Mouse (Mus musculus) kidney, postnatal 4 days (tissue): ENCODE measurements at regions not wholly inside any gene's neighbourhood (a gene's known extent, or its start where the extent isn't known, plus 50 kb on each side); places are given as distances from the start of the nearest gene placed in this dataset.

Source experiments
- DNase-seq, 2 experiments: peaks; one replicate each; pipeline ENCODE4 v3.0.0; 2021; ENCODE audit warnings: mixed read lengths in 2 of 2

DNA sequence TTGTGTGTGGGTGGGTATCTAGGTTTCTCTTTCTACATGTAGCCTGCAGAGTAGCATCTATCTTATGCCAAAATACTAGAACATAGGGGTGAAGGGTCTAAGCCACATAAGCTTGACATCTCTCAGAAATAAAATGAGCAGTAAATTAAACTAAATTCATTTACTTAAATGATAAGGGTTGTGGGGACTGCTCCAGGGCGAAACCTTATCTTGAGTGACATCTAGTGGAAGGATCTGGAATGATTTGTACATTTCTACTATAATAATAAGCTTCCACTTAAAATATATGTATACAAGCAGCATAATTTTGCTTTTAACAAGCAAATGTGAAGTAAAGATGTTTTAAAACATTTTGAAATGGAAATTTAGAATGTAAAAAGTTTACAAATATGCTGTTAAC, 271.4 kb downstream of the Vgll3 start:
- no peak for DNase-seq

DNA sequence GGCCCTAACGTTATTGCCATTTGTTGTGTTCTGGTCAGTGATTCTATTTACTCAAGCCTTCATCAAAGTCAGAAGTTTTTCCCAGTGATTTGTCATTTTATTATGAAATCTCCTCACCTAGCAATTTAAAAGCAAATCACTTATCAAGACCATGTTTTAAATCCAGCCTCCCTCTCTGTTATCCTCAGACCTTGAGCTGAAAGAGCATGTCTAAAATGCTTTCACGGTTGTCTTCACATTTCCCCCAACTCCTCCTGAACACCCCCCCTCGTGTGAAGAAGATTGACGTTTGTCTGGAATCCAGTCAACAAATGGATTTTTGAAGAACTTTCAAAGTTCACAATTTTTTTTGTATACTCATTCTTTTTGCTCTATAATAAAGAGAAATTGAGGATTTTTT, 277.7 kb downstream of the Vgll3 start:
- DNase-seq = no peak

DNA sequence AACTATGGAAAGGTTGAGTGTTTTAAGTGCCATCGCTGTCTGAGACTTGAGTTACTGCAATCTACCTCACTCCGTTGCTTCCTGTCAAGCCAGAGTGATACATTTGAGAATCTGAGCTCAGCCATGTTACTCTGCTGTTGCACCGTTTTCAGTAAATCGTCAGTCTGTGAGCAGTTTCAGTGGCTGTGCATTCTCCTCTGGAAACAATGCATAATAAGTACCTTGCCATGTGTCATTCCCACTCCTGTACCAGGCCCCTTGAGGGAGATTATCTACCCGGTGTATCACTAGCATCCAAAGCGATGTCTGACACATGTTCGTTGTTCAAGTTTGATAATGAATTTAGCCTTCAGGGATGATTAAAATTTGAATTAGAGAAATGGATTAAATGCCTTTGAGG, 280.6 kb downstream of the Vgll3 start:
- DNase-seq = no peak

DNA sequence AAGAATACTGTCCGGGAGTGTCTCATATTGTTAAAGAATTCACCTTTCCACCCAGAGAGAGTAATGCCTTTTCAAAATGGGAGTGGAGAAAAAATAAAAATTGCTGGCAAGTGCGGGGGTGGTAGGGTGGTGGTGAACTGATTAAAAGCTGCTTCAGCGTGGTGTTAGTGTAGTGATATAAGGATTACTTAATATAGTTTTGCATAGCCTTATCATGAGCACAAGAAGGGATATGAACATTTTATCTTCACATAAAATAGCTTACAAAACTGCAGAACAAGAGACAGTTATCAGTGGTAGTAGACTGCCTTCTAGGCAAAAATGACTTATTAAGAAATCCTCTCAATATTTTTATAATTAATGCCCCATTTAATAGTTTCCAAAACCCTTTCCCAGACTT, 302.9 kb downstream of the Vgll3 start:
- no peak for DNase-seq

DNA sequence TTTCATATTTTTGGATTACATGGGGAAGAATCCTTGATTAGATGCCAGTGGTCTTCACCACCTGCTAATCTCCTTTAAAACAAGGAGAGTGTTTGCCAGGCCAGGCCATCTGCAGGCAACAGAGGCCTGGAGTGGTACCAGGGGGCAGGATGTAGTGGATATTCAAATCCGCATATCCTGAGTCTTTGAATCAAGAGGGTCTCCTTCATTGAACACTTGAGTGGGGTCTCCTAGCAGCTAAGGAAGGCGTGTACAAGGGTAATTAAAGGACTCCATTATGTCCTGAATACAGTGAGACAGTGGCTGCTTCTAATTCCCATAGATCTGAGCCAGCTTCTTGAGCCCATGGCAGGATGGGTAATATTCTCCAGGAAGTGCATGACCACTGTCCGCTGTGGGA, 322.7 kb downstream of the Vgll3 start:
- DNase-seq = no peak

DNA sequence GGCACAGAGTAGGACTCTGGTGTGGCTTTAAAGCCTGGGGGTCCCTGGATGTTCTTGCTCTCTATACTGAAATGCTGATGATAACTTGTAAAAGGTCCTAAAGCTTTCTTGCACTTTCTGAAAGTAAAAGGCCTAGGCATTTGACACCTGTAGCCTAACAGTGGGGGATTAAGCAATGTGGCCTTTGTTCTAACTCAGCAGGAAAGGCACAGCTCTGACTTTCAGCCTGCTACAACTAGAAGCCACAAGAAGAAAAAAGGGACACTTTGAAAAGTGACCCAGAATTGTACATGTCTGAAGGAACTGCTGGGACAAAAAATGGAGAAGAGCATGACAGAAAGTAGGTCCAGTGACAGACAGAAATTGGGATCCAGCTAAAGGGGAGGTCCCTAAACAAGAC, 329.7 kb downstream of the Vgll3 start:
- DNase-seq = no peak

DNA sequence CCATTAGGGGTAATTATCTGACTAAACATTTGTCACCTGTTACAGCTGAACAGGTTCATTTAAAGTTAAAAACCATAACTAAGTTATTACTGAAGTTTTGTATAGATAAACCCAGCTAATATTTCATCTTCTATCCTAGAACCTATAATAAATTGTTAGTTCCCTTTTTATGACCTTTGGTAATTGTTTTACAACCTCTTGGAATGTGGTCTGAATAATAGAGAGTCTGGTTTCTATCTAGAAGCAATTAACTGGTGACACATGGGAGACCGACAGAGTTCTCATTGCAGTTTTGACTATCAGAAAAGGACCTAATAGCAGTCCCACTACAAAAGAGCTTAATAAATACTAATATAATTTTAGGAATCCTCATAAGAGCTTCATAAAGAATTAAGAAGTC, 330.2 kb downstream of the Vgll3 start:
- DNase-seq = no peak

DNA sequence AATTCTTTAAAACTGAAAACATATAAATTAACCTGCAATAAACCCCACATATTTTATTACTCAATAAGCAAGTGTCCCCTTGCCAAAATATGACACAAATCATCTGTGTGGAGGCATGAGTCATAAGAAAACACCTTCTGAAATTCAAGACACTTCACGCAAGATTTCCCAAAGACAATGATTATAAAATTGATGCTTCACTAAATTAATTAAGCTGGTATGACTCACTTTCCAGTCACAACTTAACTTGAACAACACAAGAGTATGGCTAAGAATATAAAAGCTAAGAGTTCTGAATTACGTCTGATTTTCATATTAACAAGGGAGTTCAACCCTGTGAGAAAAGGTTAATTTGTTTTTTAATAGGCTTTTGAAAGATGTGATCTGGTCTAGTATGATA, 353.2 kb downstream of the Vgll3 start:
- no peak for DNase-seq

DNA sequence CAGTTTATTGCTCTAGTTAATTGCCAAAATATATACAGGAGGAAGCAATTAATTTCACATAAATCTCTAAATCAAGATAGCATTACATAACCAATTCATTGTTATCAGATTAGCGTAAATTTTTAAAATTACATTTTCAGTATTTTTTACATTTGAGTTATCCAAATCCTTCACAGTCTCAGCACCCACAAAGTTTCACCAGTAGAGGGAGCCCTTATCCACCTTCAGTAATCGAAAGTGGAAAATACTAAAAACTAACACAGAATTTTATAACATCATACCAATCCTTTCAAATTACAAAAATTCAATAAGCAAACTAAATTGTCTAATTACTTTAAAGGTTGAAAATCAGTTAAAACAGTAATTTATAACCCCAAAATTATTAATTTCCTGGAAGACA, 375.7 kb downstream of the Vgll3 start:
- DNase-seq = peak; percentile 9 to 18

DNA sequence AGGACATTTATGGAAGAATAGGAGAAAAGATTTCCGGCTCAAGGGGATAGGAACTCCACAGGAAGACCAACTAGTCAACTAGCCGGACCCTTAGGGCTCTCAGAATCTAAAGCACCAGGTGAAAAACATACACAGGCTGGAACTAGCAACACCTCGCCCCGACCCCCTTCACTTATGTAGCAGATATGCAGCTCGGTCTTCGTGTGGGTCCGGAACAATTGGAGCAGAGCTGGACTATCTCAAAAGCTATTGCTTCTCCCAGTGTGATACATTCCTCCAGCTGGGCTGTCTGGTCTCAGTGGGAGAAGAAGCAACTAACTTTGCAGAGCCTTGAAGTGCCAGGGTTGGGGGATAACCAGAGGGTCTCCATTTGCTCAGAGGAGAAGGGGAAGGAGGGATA, 386.3 kb downstream of the Vgll3 start:
- no peak for DNase-seq
